Mouse (Mus musculus) midbrain, embryonic 15.5 days (tissue): ENCODE measurements at regions not wholly inside any gene's neighbourhood (a gene's known extent, or its start where the extent isn't known, plus 50 kb on each side); places are given as distances from the start of the nearest gene placed in this dataset.
A peak's percentile ranks its signal among the peaks of the same experiment; 100 is the strongest.

Experiments used
- ATAC-seq: fragments of 200-750 bp; cut with Nextera tagmentation; replicated peaks from 2 replicates; pipeline ENCODE4 v1.8.0; 2017; ENCODE audit warnings: moderate TSS enrichment
- H3K27ac ChIP-seq: fragments of 300-500 bp; sonication (generic); 2 replicates; pipeline ENCODE4 v1.5.1; 2015; ENCODE audit warnings: mild to moderate bottlenecking, inconsistent platforms
- H3K27me3 ChIP-seq: fragments of 300-500 bp; sonication (generic); replicated peaks from 2 replicates; pipeline ENCODE4 v1.6.1; 2015; ENCODE audit warnings: inconsistent platforms
- H3K36me3 ChIP-seq: fragments of 300-500 bp; sonication (generic); replicated peaks from 2 replicates; pipeline ENCODE4 v1.6.1; 2015; ENCODE audit warnings: inconsistent platforms
- H3K4me1 ChIP-seq: fragments of 300-500 bp; sonication (generic); 2 replicates; pipeline ENCODE4 v1.6.1; 2015; ENCODE audit warnings: inconsistent platforms
- H3K4me2 ChIP-seq: fragments of 300-500 bp; sonication (generic); 2 replicates; pipeline ENCODE4 v1.6.1; 2015; ENCODE audit warnings: inconsistent platforms, mild to moderate bottlenecking, moderate library complexity
- H3K4me3 ChIP-seq: fragments of 300-500 bp; sonication (generic); 2 replicates; pipeline ENCODE4 v1.5.1; 2015; ENCODE audit warnings: mild to moderate bottlenecking, inconsistent platforms
- H3K9ac ChIP-seq: fragments of 300-500 bp; sonication (generic); 2 replicates; pipeline ENCODE4 v1.6.1; 2015; ENCODE audit warnings: mild to moderate bottlenecking, inconsistent platforms
- H3K9me3 ChIP-seq: fragments of 300-500 bp; sonication (generic); 2 replicates; pipeline ENCODE4 v1.6.1; 2016; ENCODE audit warnings: inconsistent platforms
- WGBS: fragments of 180-500 bp; shearing (Covaris S2); methylation state at CpG from one replicate; pipeline ENCODE4 v1.1.7; 2015; ENCODE audit warnings: mixed read lengths; 5-methylcytosine and 5-hydroxymethylcytosine counted together

GRCm38 (mm10) chr11:82668026-82668425 lies 96.1 kb downstream of the Cct6b start:
- 82% methylated on average over 1 of the region's 1 CpGs for WGBS
- H3K4me3 ChIP-seq: no peak overlapping the region
- ATAC-seq: no peak

DNA sequence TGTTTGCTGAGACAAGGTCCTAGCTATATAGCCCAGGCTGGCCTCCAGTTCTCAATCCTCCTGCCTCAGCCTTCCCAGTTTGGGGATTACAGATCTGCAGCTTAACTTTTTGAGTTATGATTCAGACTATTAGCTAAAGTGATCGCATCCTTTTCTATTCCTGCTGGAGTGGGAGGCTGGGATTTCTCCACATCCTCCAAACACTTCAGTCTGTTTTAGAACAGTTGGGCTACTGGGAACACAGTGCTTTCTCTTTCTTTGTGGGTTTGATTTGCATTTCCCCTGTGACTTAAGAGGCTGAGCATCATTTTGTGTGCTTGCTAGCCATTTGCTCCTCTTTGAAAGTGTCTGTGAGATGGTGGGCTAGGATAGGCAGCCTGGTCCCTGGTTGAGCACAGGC lies 100.0 kb downstream of the Cct6b start:
- no peak for ATAC-seq
- 79% methylated on average over 1 of the region's 1 CpGs for WGBS
- no peak overlapping the region for H3K9ac ChIP-seq

More at GRCm38 (mm10) chr11:82668026-82668425, 96.1 kb downstream of the Cct6b start:
- no peaks in the 10 kb centered on the region for H3K9me3 ChIP-seq
- H3K27me3 ChIP-seq: no peaks in the 10 kb centered on the region
- H3K4me2 ChIP-seq: no peak overlapping the region
- H3K4me1 ChIP-seq: no peaks in the 10 kb centered on the region
- H3K9ac ChIP-seq: no peak overlapping the region
- no peak overlapping the region for H3K27ac ChIP-seq
- H3K36me3 ChIP-seq: no peaks in the 10 kb centered on the region

GRCm38 (mm10) chr11:82662086-82662485 lies 102.0 kb downstream of the Cct6b start:
- WGBS: 10% methylated on average over 3 of the region's 3 CpGs
- H3K36me3 ChIP-seq: no peaks in the 10 kb centered on the region
- H3K27ac ChIP-seq: no peak overlapping the region
- H3K9ac ChIP-seq: no peak overlapping the region
- H3K4me1 ChIP-seq: no peaks in the 10 kb centered on the region
- no peak for ATAC-seq
- H3K4me2 ChIP-seq: no peak overlapping the region
- no peak overlapping the region for H3K4me3 ChIP-seq
- no peaks in the 10 kb centered on the region for H3K9me3 ChIP-seq
- no peaks in the 10 kb centered on the region for H3K27me3 ChIP-seq

More for the DNA sequence above, 100.0 kb downstream of the Cct6b start:
- H3K4me1 ChIP-seq: no peaks in the 10 kb centered on the region
- H3K36me3 ChIP-seq: no peaks in the 10 kb centered on the region
- no peak overlapping the region for H3K27ac ChIP-seq
- H3K4me3 ChIP-seq: no peak overlapping the region
- no peaks in the 10 kb centered on the region for H3K9me3 ChIP-seq
- H3K27me3 ChIP-seq: no peaks in the 10 kb centered on the region
- no peak overlapping the region for H3K4me2 ChIP-seq

- Histone ChIP-seq H3K36me3 (no peaks in the 10 kb centered on the region), H3K27me3 (no peaks in the 10 kb centered on the region), H3K27ac (no peak overlapping the region), H3K4me2 (no peak overlapping the region), H3K9me3 (no peaks in the 10 kb centered on the region), H3K4me1 (no peaks in the 10 kb centered on the region; the same call in 1 of the 2 replicates), H3K4me3 (no peak overlapping the region), H3K9ac (no peak overlapping the region)
- WGBS: 37% methylated on average over 5 of the region's 5 CpGs
- ATAC-seq: no peak
Measured at GRCm38 (mm10) chr11:82651751-82652150, 112.4 kb downstream of the Cct6b start.

DNA sequence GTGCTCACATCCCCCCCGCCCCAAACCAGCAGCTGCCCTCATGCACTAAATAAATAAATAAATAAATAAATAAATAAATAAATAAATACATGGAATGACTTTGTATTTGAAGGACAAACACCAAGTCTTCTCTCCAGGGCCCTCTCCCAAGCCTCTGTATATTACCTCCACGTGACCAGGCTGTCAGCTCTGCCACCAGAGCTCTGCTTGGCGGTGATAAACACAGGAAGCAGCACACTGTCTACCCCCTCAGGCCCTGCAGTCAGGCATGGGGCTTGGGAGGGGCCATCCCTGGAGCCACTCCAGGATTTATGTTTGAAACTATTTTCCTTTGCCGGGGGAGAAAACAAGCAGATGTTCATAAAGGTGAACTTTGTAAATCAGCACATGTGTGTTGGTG lies 125.6 kb downstream of the Cct6b start:
- no peak overlapping the region for H3K9ac ChIP-seq
- no peak overlapping the region for H3K27ac ChIP-seq
- no peaks in the 10 kb centered on the region for H3K9me3 ChIP-seq
- ATAC-seq: no peak
- no peak overlapping the region for H3K4me3 ChIP-seq
- no peak overlapping the region for H3K4me2 ChIP-seq
- 71% methylated on average over 4 of the region's 4 CpGs for WGBS
- H3K36me3 ChIP-seq: no peaks in the 10 kb centered on the region
- no peaks in the 10 kb centered on the region for H3K4me1 ChIP-seq
- H3K27me3 ChIP-seq: no peaks in the 10 kb centered on the region

- no peaks in the 10 kb centered on the region for H3K9me3 ChIP-seq
- no peaks in the 10 kb centered on the region for H3K4me1 ChIP-seq
- no peak for ATAC-seq
Measured at GRCm38 (mm10) chr11:82632191-82632590, 131.9 kb downstream of the Cct6b start.

DNA sequence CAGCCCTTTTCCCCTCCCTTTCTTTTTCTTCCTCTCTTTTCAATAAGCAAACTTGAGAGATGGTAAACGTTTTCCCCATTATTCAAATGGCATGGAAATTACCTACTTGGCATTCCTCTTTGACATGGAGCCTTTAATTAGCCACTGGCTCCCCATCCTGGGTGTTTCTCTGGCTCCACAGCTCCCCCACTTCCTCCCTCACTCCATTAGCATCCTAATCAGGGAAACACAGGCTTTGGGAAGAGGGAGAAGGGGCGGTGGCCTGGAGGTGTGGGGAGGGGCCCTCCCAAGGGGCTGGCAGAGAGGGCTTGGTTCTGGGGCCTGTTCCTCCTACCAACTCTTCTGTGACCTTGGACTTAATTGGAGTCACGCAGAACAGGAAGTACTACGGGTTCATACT lies 132.7 kb downstream of the Cct6b start:
- Histone ChIP-seq H3K9ac (no peak overlapping the region), H3K27me3 (no peaks in the 10 kb centered on the region), H3K4me2 (no peak overlapping the region), H3K4me3 (no peak overlapping the region), H3K4me1 (no peaks in the 10 kb centered on the region), H3K36me3 (no peaks in the 10 kb centered on the region), H3K9me3 (no peaks in the 10 kb centered on the region), H3K27ac (no peak overlapping the region)
- peak; percentile 58; the same call in 1 of the 2 replicates for ATAC-seq
- WGBS: 14% methylated on average over 4 of the region's 4 CpGs

More at GRCm38 (mm10) chr11:82632191-82632590, 131.9 kb downstream of the Cct6b start:
- Histone ChIP-seq H3K4me2 (no peak overlapping the region), H3K27ac (no peak overlapping the region), H3K27me3 (no peaks in the 10 kb centered on the region), H3K4me3 (no peak overlapping the region), H3K9ac (no peak overlapping the region), H3K36me3 (no peaks in the 10 kb centered on the region)
- 89% methylated on average over 1 of the region's 1 CpGs for WGBS

DNA sequence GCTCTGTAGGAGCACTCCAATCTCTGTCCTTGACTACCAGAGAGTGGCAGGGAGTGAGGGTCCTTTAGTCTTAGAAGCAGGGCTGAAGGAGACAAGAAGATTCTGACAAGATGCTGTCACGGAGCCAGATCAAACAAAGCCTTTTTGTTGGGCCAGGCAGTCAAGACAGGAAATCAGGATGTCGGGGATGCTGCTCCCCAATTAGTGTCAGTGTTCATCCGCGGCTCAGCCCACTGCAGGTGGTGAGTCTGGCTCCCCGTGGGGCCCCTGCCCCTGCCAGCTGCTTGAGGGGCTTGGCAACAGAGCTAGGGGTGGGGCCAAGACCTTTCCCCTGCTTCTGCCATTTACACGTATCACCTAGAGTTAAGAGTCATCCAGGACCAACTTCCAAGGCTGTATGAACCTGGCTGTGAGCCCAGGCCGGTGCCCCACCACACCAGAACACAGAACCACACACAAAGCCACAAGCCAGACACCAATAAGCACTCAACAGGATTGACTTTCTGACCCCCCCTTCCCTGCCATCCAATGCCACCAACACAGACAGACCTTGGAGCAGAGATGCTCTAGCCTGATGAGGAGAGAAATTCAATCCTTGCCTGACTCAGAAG lies 137.5 kb downstream of the Cct6b start:
- no peak for ATAC-seq
- Histone ChIP-seq H3K4me3 (no peak overlapping the region), H3K27me3 (no peaks in the 10 kb centered on the region)

GRCm38 (mm10) chr11:82621061-82621460 lies 143.1 kb downstream of the Cct6b start:
- H3K4me2 ChIP-seq: no peak overlapping the region
- H3K36me3 ChIP-seq: no peaks in the 10 kb centered on the region
- peaks cover 18% of the 10 kb centered on the region for H3K4me1 ChIP-seq
- no peak overlapping the region for H3K27ac ChIP-seq
- WGBS: 93% methylated on average over 10 of the region's 10 CpGs
- H3K9me3 ChIP-seq: no peaks in the 10 kb centered on the region
- no peak overlapping the region for H3K9ac ChIP-seq
- no peak for ATAC-seq
- no peak overlapping the region for H3K4me3 ChIP-seq
- no peaks in the 10 kb centered on the region for H3K27me3 ChIP-seq

More for the DNA sequence above, 137.5 kb downstream of the Cct6b start:
- Histone ChIP-seq H3K9me3 (no peaks in the 10 kb centered on the region), H3K27ac (no peak overlapping the region), H3K4me1 (no peaks in the 10 kb centered on the region), H3K36me3 (no peaks in the 10 kb centered on the region), H3K9ac (no peak overlapping the region), H3K4me2 (no peak overlapping the region)
- 17% methylated on average over 7 of the region's 7 CpGs for WGBS

DNA sequence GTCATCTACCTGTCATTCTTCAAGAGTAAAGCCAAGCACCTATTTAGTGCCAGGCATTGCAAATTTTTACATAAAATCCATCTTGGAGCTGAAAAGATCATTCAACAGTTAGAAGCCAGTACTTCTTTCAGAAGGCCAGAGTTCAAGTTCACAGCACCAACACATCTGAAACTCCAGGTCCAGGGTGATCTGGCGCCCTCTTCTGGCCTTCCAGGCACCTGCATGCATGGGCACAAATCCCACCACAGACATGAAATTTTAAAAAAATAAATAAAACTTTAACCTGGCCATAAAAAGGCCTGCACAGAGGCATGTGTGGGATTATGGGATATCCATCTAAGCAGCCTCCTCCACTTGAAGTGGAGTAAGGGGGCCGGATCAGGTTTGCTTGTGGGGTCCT lies 144.7 kb downstream of the Cct6b start:
- Histone ChIP-seq H3K4me1 (peaks cover 18% of the 10 kb centered on the region), H3K4me3 (no peak overlapping the region), H3K27ac (no peak overlapping the region), H3K27me3 (no peaks in the 10 kb centered on the region), H3K36me3 (no peaks in the 10 kb centered on the region), H3K4me2 (no peak overlapping the region), H3K9me3 (no peaks in the 10 kb centered on the region), H3K9ac (no peak overlapping the region)
- ATAC-seq: no peak
- 73% methylated on average over 2 of the region's 2 CpGs for WGBS

DNA sequence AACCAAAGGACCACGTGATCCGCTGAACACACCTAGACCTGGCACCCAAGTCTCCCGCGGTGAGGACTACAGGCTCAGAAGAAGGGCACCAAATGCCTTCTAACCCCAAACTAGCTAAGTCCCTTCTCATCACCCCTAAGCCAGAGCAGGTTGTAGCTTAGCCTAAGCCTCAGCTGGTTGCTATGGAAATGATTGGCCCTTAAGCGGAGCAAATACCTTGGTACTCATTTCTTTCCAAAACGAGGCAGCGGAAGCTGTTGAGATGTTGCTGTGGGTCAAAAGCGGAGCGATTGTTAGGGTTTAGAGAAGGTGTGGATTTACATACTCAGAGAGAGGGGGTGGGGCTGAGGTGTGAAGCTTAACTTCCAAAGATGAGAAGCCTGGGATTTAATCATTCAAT lies 145.7 kb downstream of the Cct6b start:
- no peak overlapping the region for H3K4me3 ChIP-seq
- no peaks in the 10 kb centered on the region for H3K9me3 ChIP-seq
- peaks cover 18% of the 10 kb centered on the region for H3K4me1 ChIP-seq
- H3K36me3 ChIP-seq: no peaks in the 10 kb centered on the region
- peak; percentile 66; the same call in 1 of the 2 replicates for ATAC-seq
- H3K9ac ChIP-seq: no peak overlapping the region
- H3K27ac ChIP-seq: 0 out of 2 replicates have a peak overlapping the region, but pooled peaks have one; percentile 14
- H3K27me3 ChIP-seq: no peaks in the 10 kb centered on the region
- peak overlapping the region; percentile 22; the same call in 1 of the 2 replicates for H3K4me2 ChIP-seq
- 3% methylated on average over 9 of the region's 9 CpGs for WGBS

DNA sequence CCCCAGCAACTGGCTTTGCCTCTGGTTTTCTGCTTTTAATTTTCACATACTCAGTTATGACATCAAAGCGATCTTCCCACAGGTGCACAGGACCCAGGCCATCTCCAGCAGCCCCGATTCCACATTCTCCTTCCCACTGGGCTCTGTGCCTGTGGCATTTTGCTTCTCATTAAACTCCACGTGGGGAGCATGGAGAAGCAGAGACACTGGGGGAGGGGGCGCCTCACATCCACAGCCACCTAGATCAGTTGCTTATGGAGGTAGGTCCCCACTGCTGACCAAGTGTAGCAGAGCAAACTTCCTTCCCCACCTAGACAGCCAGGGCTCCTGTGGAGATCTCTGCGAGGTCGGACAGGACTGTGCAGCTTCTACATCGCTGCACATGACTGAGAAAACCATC lies 147.3 kb downstream of the Cct6b start:
- H3K27ac ChIP-seq: 0 out of 2 replicates have a peak overlapping the region, but pooled peaks have one; percentile 15
- no peak overlapping the region for H3K4me2 ChIP-seq
- no peaks in the 10 kb centered on the region for H3K36me3 ChIP-seq
- H3K27me3 ChIP-seq: no peaks in the 10 kb centered on the region
- H3K9me3 ChIP-seq: no peaks in the 10 kb centered on the region
- ATAC-seq: 0 out of 2 replicates have a peak, but pooled peaks have one; percentile 15
- no peak overlapping the region for H3K4me3 ChIP-seq
- H3K4me1 ChIP-seq: peaks cover 18% of the 10 kb centered on the region
- WGBS: 49% methylated on average over 7 of the region's 7 CpGs
- H3K9ac ChIP-seq: no peak overlapping the region

- Histone ChIP-seq H3K9ac (no peak overlapping the region), H3K4me3 (no peak overlapping the region), H3K27ac (no peak overlapping the region), H3K36me3 (no peaks in the 10 kb centered on the region), H3K4me1 (peaks cover 18% of the 10 kb centered on the region), H3K9me3 (no peaks in the 10 kb centered on the region), H3K27me3 (no peaks in the 10 kb centered on the region), H3K4me2 (no peak overlapping the region)
- 90% methylated on average over 9 of the region's 9 CpGs for WGBS
- ATAC-seq: no peak
Measured at GRCm38 (mm10) chr11:82614356-82614755, 149.8 kb downstream of the Cct6b start.
